Mouse (Mus musculus) small intestine, adult 2 months (tissue): Measurements from ENCODE around the gene Cntnap2. TPM values are rescaled to one million over a fixed set of nuclear protein-coding genes. Genes with fewer than 3 reads are reported as not detected.

ENCODE experiments used
- H3K27ac ChIP-seq: fragments of 200-500 bp; 2 replicates; pipeline ENCODE4 v1.5.1; 2012; ENCODE audit warnings: low read depth, low read length, control low read depth, inconsistent platforms; ENCODE audit not compliant: insufficient read depth
- H3K27me3 ChIP-seq: fragments of 200-500 bp; 2 replicates; pipeline ENCODE4 v1.6.1; 2012; ENCODE audit warnings: mild to moderate bottlenecking, moderate library complexity, low read length, inconsistent platforms; ENCODE audit not compliant: control insufficient read depth, insufficient read depth
- H3K36me3 ChIP-seq: fragments of 200-500 bp; 2 replicates; pipeline ENCODE4 v1.6.1; 2012; ENCODE audit warnings: mild to moderate bottlenecking, low read length, control low read depth, inconsistent platforms; ENCODE audit not compliant: control insufficient read depth, insufficient read depth
- H3K4me1 ChIP-seq: fragments of 200-500 bp; 2 replicates; pipeline ENCODE4 v1.6.1; 2012; ENCODE audit warnings: low read length, inconsistent platforms, mixed read lengths; ENCODE audit not compliant: control insufficient read depth, insufficient read depth, insufficient read length
- H3K4me3 ChIP-seq: fragments of 200-500 bp; 2 replicates; pipeline ENCODE4 v1.5.1; 2012; ENCODE audit warnings: low read depth, mild to moderate bottlenecking, control low read depth, inconsistent platforms, low read length, moderate library complexity
- CTCF ChIP-seq: fragments of 200-500 bp; IDR thresholded peaks from 2 replicates; pipeline ENCODE4 v1.5.1; 2012; ENCODE audit warnings: low read depth, mild to moderate bottlenecking, control low read depth, inconsistent platforms, low read length, moderate library complexity, mixed read lengths; ENCODE audit not compliant: insufficient replicate concordance, insufficient read length; ENCODE audit errors: extremely low read depth
- POLR2A ChIP-seq: fragments of 200-500 bp; IDR thresholded peaks from 2 replicates; pipeline ENCODE4 v1.6.1; 2012; ENCODE audit warnings: low read depth, mild to moderate bottlenecking, control low read depth, inconsistent platforms, low read length, moderate library complexity
- WGBS: fragments of 180-500 bp; shearing (Covaris S2); methylation state at CpG from one replicate; pipeline ENCODE4 v1.1.7; 2018; 5-methylcytosine and 5-hydroxymethylcytosine counted together
- polyA plus RNA-seq: library from polyadenylated mRNA; depleted of rRNA; stranded (reverse); fragments of >200 nt; gene quantifications from 2 replicates; pipeline ENCODE4 v1.2.3, GENCODE M21; 2012

Gene Cntnap2
- polyA plus RNA-seq, 1 experiment = 0.20 TPM

DNA sequence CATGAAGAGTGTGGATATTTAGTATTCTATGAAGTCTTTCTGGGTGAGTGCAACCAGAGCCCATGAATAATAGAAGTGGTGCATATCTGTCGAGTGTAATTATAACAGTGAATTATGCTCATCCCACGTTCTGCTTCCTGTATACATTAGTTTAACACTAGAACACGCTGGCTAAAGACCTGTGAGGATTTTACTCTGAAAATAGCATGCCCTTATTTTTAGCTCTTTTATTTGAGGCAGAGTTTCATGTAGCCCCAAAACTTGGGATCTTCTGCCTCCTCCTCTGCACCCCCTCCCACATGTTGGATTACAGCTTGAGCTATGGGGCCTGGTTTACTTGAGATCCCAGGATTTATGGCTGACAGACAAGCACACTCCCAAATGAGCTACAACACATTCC is 1945.3 kb downstream of the Cntnap2 start:
- Histone ChIP-seq H3K27ac (no peak overlapping the region), H3K36me3 (no peaks in the 10 kb centered on the region), H3K27me3 (no peaks in the 10 kb centered on the region), H3K4me3 (no peak overlapping the region), H3K4me1 (no peaks in the 10 kb centered on the region)
- TF ChIP-seq CTCF (no peak), POLR2A (no peak)
- WGBS = 66% methylated on average over 3 of the region's 3 CpGs

DNA sequence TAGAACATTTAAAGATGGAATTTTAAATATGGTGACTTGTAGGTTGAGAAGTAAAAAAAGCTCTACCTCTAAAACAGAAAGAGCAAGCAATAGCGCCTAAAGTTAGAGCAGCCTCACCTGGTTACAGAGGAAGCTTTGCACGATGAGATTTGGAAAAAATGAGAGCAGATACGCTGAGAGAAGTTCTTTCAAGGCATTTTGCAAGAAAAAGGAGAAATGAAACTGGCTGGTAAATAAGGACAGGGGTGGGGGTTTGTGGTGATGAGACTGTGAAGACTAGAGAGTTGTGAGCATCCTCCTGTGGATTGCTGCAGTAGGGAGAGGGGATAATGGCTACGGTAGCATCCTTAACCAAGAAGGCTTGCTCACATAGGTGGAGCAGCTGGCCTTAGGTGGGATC is 1953.8 kb downstream of the Cntnap2 start:
- no peaks in the 10 kb centered on the region for H3K4me1 ChIP-seq
- TF ChIP-seq CTCF = no peak
- no peak overlapping the region for H3K4me3 ChIP-seq
- no peak overlapping the region for H3K27ac ChIP-seq
- H3K36me3 ChIP-seq = no peaks in the 10 kb centered on the region
- WGBS = 75% methylated on average over 4 of the region's 4 CpGs
- H3K27me3 ChIP-seq = no peaks in the 10 kb centered on the region

GRCm38 (mm10) chr6:47013535-47013934 is 1954.4 kb downstream of the Cntnap2 start:
- no peak overlapping the region for H3K27ac ChIP-seq
- TF ChIP-seq POLR2A = no peak
- TF ChIP-seq CTCF = peak; percentile 33; the same call in 1 of the 2 replicates
- no peaks in the 10 kb centered on the region for H3K36me3 ChIP-seq
- H3K4me3 ChIP-seq = no peak overlapping the region
- H3K27me3 ChIP-seq = no peaks in the 10 kb centered on the region
- no peaks in the 10 kb centered on the region for H3K4me1 ChIP-seq
- WGBS = 20% methylated on average over 4 of the region's 4 CpGs

GRCm38 (mm10) chr6:47014886-47015586 is 1955.9 kb downstream of the Cntnap2 start:
- no peaks in the 10 kb centered on the region for H3K27me3 ChIP-seq
- H3K4me3 ChIP-seq = no peak overlapping the region
- no peaks in the 10 kb centered on the region for H3K4me1 ChIP-seq
- H3K27ac ChIP-seq = no peak overlapping the region
- TF ChIP-seq CTCF (no peak), POLR2A (no peak)
- 71% methylated on average over 1 of the region's 1 CpGs for WGBS
- H3K36me3 ChIP-seq = no peaks in the 10 kb centered on the region

- TF ChIP-seq POLR2A (no peak), CTCF (no peak)
- 73% methylated on average over 4 of the region's 4 CpGs for WGBS
- Histone ChIP-seq H3K36me3 (no peaks in the 10 kb centered on the region), H3K27me3 (no peaks in the 10 kb centered on the region), H3K4me3 (no peak overlapping the region), H3K27ac (no peak overlapping the region), H3K4me1 (no peaks in the 10 kb centered on the region)
These were observed 1967.0 kb downstream of the Cntnap2 start for GRCm38 (mm10) chr6:47026064-47026686.

DNA sequence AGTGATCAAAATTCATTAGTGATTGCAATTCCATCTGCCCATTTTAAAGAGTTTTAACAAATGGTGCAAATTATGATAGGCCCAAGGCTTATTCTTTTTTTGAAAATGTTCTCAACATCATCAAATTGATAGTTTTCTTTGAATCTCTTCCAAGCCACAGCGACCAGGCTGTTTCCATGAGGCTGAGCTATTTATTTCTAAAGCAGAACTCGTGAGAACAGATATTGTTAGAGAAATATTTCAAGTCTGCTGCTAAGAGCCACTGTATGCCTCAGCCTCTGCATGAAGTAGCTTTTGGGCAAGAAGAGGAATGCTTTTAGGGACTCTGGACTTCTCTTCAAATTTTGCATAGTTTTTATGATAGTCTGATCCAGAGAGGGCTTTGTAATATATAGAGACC is 1972.2 kb downstream of the Cntnap2 start:
- H3K4me1 ChIP-seq = no peaks in the 10 kb centered on the region
- 65% methylated on average over 2 of the region's 2 CpGs for WGBS
- no peaks in the 10 kb centered on the region for H3K36me3 ChIP-seq
- H3K27me3 ChIP-seq = no peaks in the 10 kb centered on the region
- TF ChIP-seq POLR2A (no peak), CTCF (no peak)
- no peak overlapping the region for H3K4me3 ChIP-seq
- no peak overlapping the region for H3K27ac ChIP-seq

GRCm38 (mm10) chr6:47042602-47043001 is 1983.4 kb downstream of the Cntnap2 start:
- Histone ChIP-seq H3K4me3 (no peak overlapping the region), H3K27me3 (no peaks in the 10 kb centered on the region; the same call in 1 of the 2 replicates), H3K4me1 (no peaks in the 10 kb centered on the region), H3K27ac (no peak overlapping the region), H3K36me3 (no peaks in the 10 kb centered on the region)
- 87% methylated on average over 1 of the region's 1 CpGs for WGBS
- TF ChIP-seq CTCF = no peak
- no peak for TF ChIP-seq POLR2A
